Mouse (Mus musculus) lung, adult 2 months (tissue): ENCODE data around the gene Atf6. TPM values are rescaled to one million over a fixed set of nuclear protein-coding genes. Genes with fewer than 3 reads are reported as not detected.

Experiments used
- DNase-seq: peaks from one replicate; pipeline ENCODE4 v3.0.0; 2022
- H3K4me1 ChIP-seq: fragments of 200-500 bp; 2 replicates; pipeline ENCODE4 v1.6.1; 2011; ENCODE audit warnings: low read length; ENCODE audit not compliant: control insufficient read depth, insufficient read depth
- H3K4me3 ChIP-seq: fragments of 200-500 bp; replicated peaks from 2 replicates; pipeline ENCODE3; 2011; ENCODE audit warnings: low read depth, mild to moderate bottlenecking, control low read depth, low read length; ENCODE audit errors: extremely low read depth
- CTCF ChIP-seq: fragments of 200-500 bp; IDR thresholded peaks from 2 replicates; pipeline ENCODE4 v1.5.1; 2011; ENCODE audit warnings: mild to moderate bottlenecking, low read length, control low read depth; ENCODE audit not compliant: insufficient read depth
- POLR2A ChIP-seq: fragments of 200-500 bp; IDR thresholded peaks from 2 replicates; pipeline ENCODE4 v1.6.1; 2011; ENCODE audit warnings: low read depth, mild to moderate bottlenecking, control low read depth, low read length, borderline replicate concordance; ENCODE audit errors: extremely low read depth
- whole genome bisulfite sequencing: fragments of 180-500 bp; shearing (Covaris S2); methylation state at CpG from one replicate; pipeline ENCODE4 v1.1.7; 2018; 5-methylcytosine and 5-hydroxymethylcytosine counted together
- polyA plus RNA-seq: library from polyadenylated mRNA; depleted of rRNA; stranded (reverse); fragments of >200 nt; gene quantifications from 2 replicates; pipeline ENCODE4 v1.2.3, GENCODE M21; 2012

Gene Atf6
- polyA plus RNA-seq, 1 experiment, result 18.8 TPM

GRCm38 (mm10) chr1:170820103-170820814 lies 47.3 kb downstream of the Atf6 start:
- WGBS, result 76% methylated on average over 14 of the region's 14 CpGs
- Histone ChIP-seq H3K4me3 (no peak overlapping the region), H3K4me1 (no peaks in the 10 kb centered on the region)
- TF ChIP-seq CTCF, result no peak
- DNase-seq, result no peak

GRCm38 (mm10) chr1:170815287-170816004 lies 52.1 kb downstream of the Atf6 start:
- TF ChIP-seq CTCF (no peak), POLR2A (no peak)
- no peak overlapping the region for H3K4me3 ChIP-seq
- WGBS, result 87% methylated on average over 2 of the region's 2 CpGs
- H3K4me1 ChIP-seq, result no peaks in the 10 kb centered on the region
- no peak for DNase-seq

- no peak for DNase-seq
- H3K4me3 ChIP-seq, result no peak overlapping the region
- WGBS, result 72% methylated on average over 5 of the region's 5 CpGs
- TF ChIP-seq POLR2A, result no peak
- TF ChIP-seq CTCF, result no peak
- no peaks in the 10 kb centered on the region for H3K4me1 ChIP-seq
Measured at GRCm38 (mm10) chr1:170812822-170813221, 54.7 kb downstream of the Atf6 start.

DNA sequence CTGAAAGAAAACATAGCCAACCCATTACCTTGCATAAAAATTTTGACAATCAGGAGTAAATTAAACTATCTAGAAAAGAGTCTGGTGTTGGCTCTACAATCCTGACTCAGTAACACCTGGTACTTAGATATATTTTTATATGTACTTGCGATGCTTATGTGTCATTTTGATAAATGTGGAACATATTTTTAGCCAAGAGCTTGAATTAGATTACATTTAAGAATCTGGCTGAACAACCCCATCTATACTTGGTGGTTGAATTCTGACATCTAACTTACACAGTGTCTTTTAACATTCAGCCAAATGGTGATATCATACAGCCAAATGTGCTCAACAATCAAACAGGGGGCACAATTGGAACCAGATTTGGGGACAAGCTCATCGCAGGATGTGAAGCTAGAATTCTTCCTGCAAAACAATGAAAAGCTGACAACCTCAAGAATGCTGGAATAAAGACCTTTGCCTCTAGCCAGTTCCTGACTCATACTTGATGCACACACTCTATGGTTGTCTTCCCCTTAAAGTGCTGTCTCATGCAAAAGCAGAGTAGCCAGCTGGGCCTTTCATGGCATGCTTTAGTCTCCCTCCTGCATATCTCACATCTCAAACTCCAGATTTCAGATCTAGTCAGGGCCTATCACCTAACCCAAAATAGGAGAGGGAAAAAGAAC lies 59.8 kb downstream of the Atf6 start:
- Histone ChIP-seq H3K4me3 (no peak overlapping the region), H3K4me1 (no peaks in the 10 kb centered on the region)
- 77% methylated on average over 2 of the region's 2 CpGs for WGBS
- TF ChIP-seq CTCF (no peak), POLR2A (no peak)
- DNase-seq, result no peak

DNA sequence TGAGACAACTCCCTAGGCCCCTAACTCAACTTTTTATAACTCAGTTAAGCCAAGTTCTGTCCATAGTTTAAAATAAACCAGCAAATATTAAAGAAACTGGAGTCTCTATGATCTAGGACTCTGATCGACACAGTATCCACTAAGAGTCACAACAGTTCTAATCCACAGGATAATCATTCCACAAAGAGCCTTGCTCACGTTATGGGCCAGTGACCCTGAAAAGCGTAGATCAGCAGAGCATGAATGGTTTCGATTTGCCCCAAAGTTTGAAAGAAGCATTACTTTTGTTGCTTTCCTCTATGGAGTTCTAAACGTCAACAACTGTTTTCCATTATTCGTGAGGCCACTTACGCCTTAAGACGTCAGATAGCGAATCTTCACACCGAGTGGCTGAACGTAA lies 62.9 kb downstream of the Atf6 start:
- no peaks in the 10 kb centered on the region for H3K4me1 ChIP-seq

DNA sequence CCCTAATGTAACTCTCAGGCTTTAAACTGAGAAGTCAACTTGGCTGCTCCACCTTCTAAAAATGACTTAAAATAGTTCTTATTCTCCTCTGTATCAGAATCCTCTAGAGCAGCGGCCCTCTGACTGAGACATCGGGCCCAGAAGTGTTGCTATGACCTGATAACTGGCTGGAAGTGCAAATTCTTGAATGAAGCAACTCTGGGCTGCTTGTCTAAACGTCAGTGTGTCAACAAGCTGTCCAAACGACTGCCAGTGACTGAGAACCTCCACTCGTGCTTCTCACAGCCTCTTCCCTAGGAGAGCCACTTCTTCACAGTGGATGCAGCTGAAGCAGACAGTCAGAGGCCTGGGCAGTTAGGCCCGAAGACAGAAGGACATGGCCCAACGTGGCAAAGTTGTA lies 64.9 kb downstream of the Atf6 start:
- TF ChIP-seq POLR2A (no peak), CTCF (no peak)
- DNase-seq, result no peak
- no peaks in the 10 kb centered on the region for H3K4me1 ChIP-seq
- H3K4me3 ChIP-seq, result no peak overlapping the region
- 48% methylated on average over 7 of the region's 7 CpGs for WGBS

More for the DNA sequence above, 62.9 kb downstream of the Atf6 start:
- no peak for DNase-seq
- H3K4me3 ChIP-seq, result no peak overlapping the region
- TF ChIP-seq CTCF, result no peak
- TF ChIP-seq POLR2A, result no peak
- 88% methylated on average over 11 of the region's 11 CpGs for WGBS

DNA sequence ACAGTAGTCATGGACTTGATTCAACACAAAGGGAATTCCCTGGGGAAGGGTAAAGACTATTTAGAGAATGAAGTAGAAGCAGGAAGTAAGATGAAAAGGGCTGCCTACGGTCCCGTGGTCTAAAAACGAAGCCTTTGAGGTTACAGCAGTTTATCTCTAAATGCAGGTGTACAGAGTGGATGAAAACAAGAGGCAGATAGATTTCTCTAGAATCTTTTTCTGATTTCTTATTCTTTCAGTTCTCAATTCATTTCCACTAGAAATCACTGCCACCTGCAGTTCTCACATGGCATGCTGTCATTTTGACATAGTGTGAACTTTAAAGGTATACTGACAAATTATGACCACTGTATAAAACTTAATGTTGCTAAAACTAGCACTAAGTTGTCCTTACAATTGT lies 66.9 kb downstream of the Atf6 start:
- Histone ChIP-seq H3K4me1 (peaks cover 2% of the 10 kb centered on the region), H3K4me3 (no peak overlapping the region)
- no peak for TF ChIP-seq POLR2A
- no peak for TF ChIP-seq CTCF
- no peak for DNase-seq
- 36% methylated on average over 3 of the region's 3 CpGs for WGBS

DNA sequence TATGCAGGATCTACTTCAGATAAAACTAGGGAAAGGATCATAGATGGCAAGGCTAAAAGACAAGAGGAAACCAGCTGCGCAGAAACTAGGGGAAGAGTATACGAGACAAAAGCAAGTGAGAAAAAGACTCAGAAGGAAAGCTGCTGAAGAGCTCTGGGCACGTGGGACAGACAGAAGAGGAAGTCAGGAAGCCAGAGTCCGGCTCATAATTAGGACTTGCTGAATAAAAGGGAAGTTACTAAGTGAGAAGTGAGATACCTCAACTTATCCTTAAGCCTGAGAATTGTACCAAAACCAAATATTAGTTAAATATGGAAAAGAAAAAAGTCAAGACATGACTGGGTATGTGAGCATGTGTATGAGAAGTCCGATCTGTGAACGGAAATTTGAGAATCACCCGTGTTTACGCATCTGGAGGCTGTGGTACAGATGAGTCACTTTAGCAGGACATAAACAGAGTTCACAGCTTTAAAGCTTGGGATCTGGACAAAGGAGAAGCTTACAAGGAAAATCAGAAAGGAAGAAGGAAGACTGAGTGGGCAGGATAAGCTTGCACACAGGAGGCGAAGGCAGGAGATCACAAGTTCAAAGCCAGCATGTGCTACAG lies 71.7 kb downstream of the Atf6 start:
- 54% methylated on average over 9 of the region's 9 CpGs for WGBS
- Histone ChIP-seq H3K4me3 (no peak overlapping the region), H3K4me1 (peaks cover 2% of the 10 kb centered on the region)
- no peak for DNase-seq
- TF ChIP-seq CTCF (no peak), POLR2A (no peak)

GRCm38 (mm10) chr1:170791542-170791941 lies 76.0 kb downstream of the Atf6 start:
- DNase-seq, result no peak
- TF ChIP-seq POLR2A (no peak), CTCF (no peak)
- 77% methylated on average over 6 of the region's 6 CpGs for WGBS

More at GRCm38 (mm10) chr1:170791542-170791941, 76.0 kb downstream of the Atf6 start:
- Histone ChIP-seq H3K4me3 (no peak overlapping the region), H3K4me1 (no peaks in the 10 kb centered on the region; the same call in 1 of the 2 replicates)
